Mouse (Mus musculus): ENCODE results near the gene Foxp1. TPM values are rescaled to one million over a fixed set of nuclear protein-coding genes. Genes with fewer than 3 reads are reported as not detected.

Gene Foxp1
- polyA plus RNA-seq, 1 experiment, result 17.7 TPM

- no peaks in the 10 kb centered on the region for H3K27me3 ChIP-seq (ENCODE audit: control insufficient read depth, insufficient read depth, insufficient read length)
- no peak overlapping the region for H3K4me3 ChIP-seq
- H3K79me2 ChIP-seq (ENCODE audit: control insufficient read depth, insufficient read depth), result no peaks in the 10 kb centered on the region
- no peaks in the 10 kb centered on the region for H3K36me3 ChIP-seq (ENCODE audit: control insufficient read depth, insufficient read depth)
- TF ChIP-seq MYOG (IDR thresholded peaks at IDR 0.05; ENCODE audit: control insufficient read depth in 1 of 3, insufficient read depth in 1 of 3, insufficient read length in 2 of 3, low read depth in 2 of 3), result no peak
- no peak for TF ChIP-seq USF1 (IDR thresholded peaks at IDR 0.05; ENCODE audit: low read depth)
- TF ChIP-seq MAX (IDR thresholded peaks at IDR 0.05; ENCODE audit: low read depth), result no peak
- TF ChIP-seq CEBPB (IDR thresholded peaks at IDR 0.05; ENCODE audit: insufficient read depth, poor library complexity, severe bottlenecking), result no peak
- TF ChIP-seq POLR2AphosphoS2 (IDR thresholded peaks at IDR 0.05; ENCODE audit: insufficient read length, low read depth), result no peak
- TF ChIP-seq SRF (IDR thresholded peaks at IDR 0.05; ENCODE audit: control insufficient read depth, insufficient read length, low read depth), result no peak
- H3ac ChIP-seq (ENCODE audit: control insufficient read depth, insufficient read length), result no peak overlapping the region
- no peak overlapping the region for H3K4me2 ChIP-seq (ENCODE audit: low read depth)
These were observed 264.8 kb downstream of the Foxp1 start for GRCm38 (mm10) chr6:99257676-99258075.

GRCm38 (mm10) chr6:99253331-99253730 lies 269.2 kb downstream of the Foxp1 start:
- Histone ChIP-seq H3K27me3 (ENCODE audit: control insufficient read depth, insufficient read depth, insufficient read length) (no peaks in the 10 kb centered on the region), H3K36me3 (ENCODE audit: control insufficient read depth, insufficient read depth) (no peaks in the 10 kb centered on the region), H3K4me2 (ENCODE audit: low read depth) (no peak overlapping the region), H3K79me2 (ENCODE audit: control insufficient read depth, insufficient read depth) (no peaks in the 10 kb centered on the region), H3K4me3 (no peak overlapping the region), H3ac (ENCODE audit: control insufficient read depth, insufficient read length) (no peak overlapping the region)
- TF ChIP-seq POLR2AphosphoS2 (IDR thresholded peaks at IDR 0.05; ENCODE audit: insufficient read length, low read depth), result no peak
- TF ChIP-seq REST (IDR thresholded peaks at IDR 0.05; ENCODE audit: insufficient read depth, insufficient read length), result no peak
- TF ChIP-seq MAX (IDR thresholded peaks at IDR 0.05; ENCODE audit: low read depth), result no peak
- TF ChIP-seq SRF (IDR thresholded peaks at IDR 0.05; ENCODE audit: control insufficient read depth, insufficient read length, low read depth), result no peak
- no peak for TF ChIP-seq USF1 (IDR thresholded peaks at IDR 0.05; ENCODE audit: low read depth)
- TF ChIP-seq CEBPB (IDR thresholded peaks at IDR 0.05; ENCODE audit: insufficient read depth, poor library complexity, severe bottlenecking), result no peak
- TF ChIP-seq TCF3 (IDR thresholded peaks at IDR 0.05; ENCODE audit: insufficient read length, low read depth), result no peak

GRCm38 (mm10) chr6:99252816-99253215 lies 269.7 kb downstream of the Foxp1 start:
- Histone ChIP-seq H3K27me3 (ENCODE audit: control insufficient read depth, insufficient read depth, insufficient read length) (no peaks in the 10 kb centered on the region), H3K79me2 (ENCODE audit: control insufficient read depth, insufficient read depth) (no peaks in the 10 kb centered on the region), H3K4me2 (ENCODE audit: low read depth) (no peak overlapping the region), H3K4me3 (no peak overlapping the region), H3K36me3 (ENCODE audit: control insufficient read depth, insufficient read depth) (no peaks in the 10 kb centered on the region), H3ac (ENCODE audit: control insufficient read depth, insufficient read length) (no peak overlapping the region)
- no peak for TF ChIP-seq POLR2A (IDR thresholded peaks at IDR 0.05; ENCODE audit: insufficient read length, low read depth)
- no peak for TF ChIP-seq MAX (IDR thresholded peaks at IDR 0.05; ENCODE audit: low read depth)
- TF ChIP-seq TCF12 (IDR thresholded peaks at IDR 0.05; ENCODE audit: insufficient read depth, poor library complexity, severe bottlenecking), result no peak
- TF ChIP-seq POLR2AphosphoS2 (IDR thresholded peaks at IDR 0.05; ENCODE audit: insufficient read length, low read depth), result no peak
- no peak for TF ChIP-seq SRF (IDR thresholded peaks at IDR 0.05; ENCODE audit: control insufficient read depth, insufficient read length, low read depth)
- TF ChIP-seq E2F4 (IDR thresholded peaks at IDR 0.05; ENCODE audit: insufficient read depth), result no peak
- TF ChIP-seq CEBPB (IDR thresholded peaks at IDR 0.05; ENCODE audit: insufficient read depth, poor library complexity, severe bottlenecking), result no peak
- no peak for TF ChIP-seq REST (IDR thresholded peaks at IDR 0.05; ENCODE audit: insufficient read depth, insufficient read length)
- TF ChIP-seq MYOG (IDR thresholded peaks at IDR 0.05; ENCODE audit: control insufficient read depth in 1 of 3, insufficient read depth in 1 of 3, insufficient read length in 2 of 3, low read depth in 2 of 3), result no peak
- no peak for TF ChIP-seq TCF3 (IDR thresholded peaks at IDR 0.05; ENCODE audit: insufficient read length, low read depth)
- no peak for TF ChIP-seq USF1 (IDR thresholded peaks at IDR 0.05; ENCODE audit: low read depth)
- TF ChIP-seq MYOD1 (IDR thresholded peaks at IDR 0.05; ENCODE audit: control insufficient read depth in 1 of 3, insufficient read length in 2 of 3, low read depth in 2 of 3), result no peak

GRCm38 (mm10) chr6:99251924-99252323 lies 270.6 kb downstream of the Foxp1 start:
- H3K4me3 ChIP-seq, result no peak overlapping the region

GRCm38 (mm10) chr6:99251222-99251621 lies 271.3 kb downstream of the Foxp1 start:
- no peaks in the 10 kb centered on the region for H3K27me3 ChIP-seq (ENCODE audit: control insufficient read depth, insufficient read depth, insufficient read length)
- no peak overlapping the region for H3K4me3 ChIP-seq
- no peaks in the 10 kb centered on the region for H3K79me2 ChIP-seq (ENCODE audit: control insufficient read depth, insufficient read depth)
- no peak overlapping the region for H3ac ChIP-seq (ENCODE audit: control insufficient read depth, insufficient read length)
- no peak overlapping the region for H3K4me2 ChIP-seq (ENCODE audit: low read depth)
- no peaks in the 10 kb centered on the region for H3K36me3 ChIP-seq (ENCODE audit: control insufficient read depth, insufficient read depth)
- TF ChIP-seq E2F4 (IDR thresholded peaks at IDR 0.05; ENCODE audit: insufficient read depth), result no peak
- no peak for TF ChIP-seq REST (IDR thresholded peaks at IDR 0.05; ENCODE audit: insufficient read depth, insufficient read length)
- no peak for TF ChIP-seq CEBPB (IDR thresholded peaks at IDR 0.05; ENCODE audit: insufficient read depth, poor library complexity, severe bottlenecking)
- TF ChIP-seq MYOG (IDR thresholded peaks at IDR 0.05; ENCODE audit: control insufficient read depth in 1 of 3, insufficient read depth in 1 of 3, insufficient read length in 2 of 3, low read depth in 2 of 3), result peak in 1 of 3 experiments; percentile 78
- no peak for TF ChIP-seq SRF (IDR thresholded peaks at IDR 0.05; ENCODE audit: control insufficient read depth, insufficient read length, low read depth)
- peak in 2 of 3 experiments; percentile 22 to 82 for TF ChIP-seq MYOD1 (IDR thresholded peaks at IDR 0.05; ENCODE audit: control insufficient read depth in 1 of 3, insufficient read length in 2 of 3, low read depth in 2 of 3)
- no peak for TF ChIP-seq USF1 (IDR thresholded peaks at IDR 0.05; ENCODE audit: low read depth)
- TF ChIP-seq MAX (IDR thresholded peaks at IDR 0.05; ENCODE audit: low read depth), result no peak
- no peak for TF ChIP-seq POLR2A (IDR thresholded peaks at IDR 0.05; ENCODE audit: insufficient read length, low read depth)
- TF ChIP-seq TCF12 (IDR thresholded peaks at IDR 0.05; ENCODE audit: insufficient read depth, poor library complexity, severe bottlenecking), result peak; percentile 33
- TF ChIP-seq TCF3 (IDR thresholded peaks at IDR 0.05; ENCODE audit: insufficient read length, low read depth), result no peak
- TF ChIP-seq POLR2AphosphoS2 (IDR thresholded peaks at IDR 0.05; ENCODE audit: insufficient read length, low read depth), result no peak

More at GRCm38 (mm10) chr6:99251924-99252323, 270.6 kb downstream of the Foxp1 start:
- no peak overlapping the region for H3ac ChIP-seq (ENCODE audit: control insufficient read depth, insufficient read length)
- H3K79me2 ChIP-seq (ENCODE audit: control insufficient read depth, insufficient read depth), result no peaks in the 10 kb centered on the region
- H3K4me2 ChIP-seq (ENCODE audit: low read depth), result no peak overlapping the region
- H3K27me3 ChIP-seq (ENCODE audit: control insufficient read depth, insufficient read depth, insufficient read length), result no peaks in the 10 kb centered on the region
- TF ChIP-seq SRF (IDR thresholded peaks at IDR 0.05; ENCODE audit: control insufficient read depth, insufficient read length, low read depth) (no peak), MAX (IDR thresholded peaks at IDR 0.05; ENCODE audit: low read depth) (no peak)
- no peaks in the 10 kb centered on the region for H3K36me3 ChIP-seq (ENCODE audit: control insufficient read depth, insufficient read depth)
